Mouse (Mus musculus) kidney, adult 18-20 months (tissue): ENCODE results near the gene Bclaf3.

Experiments used
- DNase-seq: peaks from one replicate; pipeline ENCODE4 v3.0.0; 2021

Gene Bclaf3

DNA sequence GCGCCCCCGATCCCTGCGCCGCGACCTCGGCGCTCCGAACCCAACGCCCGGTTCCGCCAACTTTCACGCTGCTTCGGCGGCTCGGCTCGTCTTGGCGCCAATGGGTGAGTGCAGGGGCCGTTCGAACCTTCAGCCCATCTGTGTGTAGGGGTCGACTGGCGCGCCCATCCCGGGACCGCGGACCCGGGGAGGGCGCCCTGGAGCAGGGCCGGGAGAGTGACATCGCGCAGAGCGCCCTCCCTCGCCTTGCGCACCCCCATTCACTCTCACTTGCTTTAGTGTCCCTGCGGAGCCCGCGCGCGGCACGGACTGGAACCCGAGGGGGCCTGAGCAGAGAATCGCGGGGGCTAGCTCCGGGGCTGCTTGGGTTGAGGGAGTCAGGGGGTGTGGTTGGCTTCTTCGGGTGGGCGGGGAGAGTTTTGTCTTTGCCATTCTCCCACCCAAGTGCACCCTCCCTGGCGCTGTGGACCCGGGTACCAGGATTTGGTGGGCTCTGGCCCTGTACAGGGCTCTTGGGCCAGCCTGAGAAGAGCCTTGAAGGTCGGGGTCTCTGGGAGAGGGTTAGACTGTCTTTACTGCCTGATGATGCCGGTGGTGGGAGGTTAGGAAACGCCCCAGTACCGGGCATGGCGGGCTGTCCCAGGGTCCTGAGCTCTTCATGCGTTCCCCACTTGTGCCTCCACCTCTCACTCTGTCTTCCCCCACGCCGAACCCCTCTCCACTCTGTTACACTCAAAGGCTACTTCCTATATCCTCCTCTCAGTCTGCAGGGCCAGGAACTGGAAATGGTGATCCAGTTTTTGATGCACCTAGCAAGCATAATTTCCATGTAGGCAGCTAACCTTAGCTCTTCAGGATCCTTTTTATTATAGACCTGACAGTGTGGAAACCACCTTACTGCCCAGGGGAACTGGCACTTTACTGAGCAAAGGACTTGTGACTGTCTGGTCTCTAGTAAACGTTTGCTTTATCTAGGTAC, 101.4 kb downstream of the Bclaf3 start:
- DNase-seq: no peak

DNA sequence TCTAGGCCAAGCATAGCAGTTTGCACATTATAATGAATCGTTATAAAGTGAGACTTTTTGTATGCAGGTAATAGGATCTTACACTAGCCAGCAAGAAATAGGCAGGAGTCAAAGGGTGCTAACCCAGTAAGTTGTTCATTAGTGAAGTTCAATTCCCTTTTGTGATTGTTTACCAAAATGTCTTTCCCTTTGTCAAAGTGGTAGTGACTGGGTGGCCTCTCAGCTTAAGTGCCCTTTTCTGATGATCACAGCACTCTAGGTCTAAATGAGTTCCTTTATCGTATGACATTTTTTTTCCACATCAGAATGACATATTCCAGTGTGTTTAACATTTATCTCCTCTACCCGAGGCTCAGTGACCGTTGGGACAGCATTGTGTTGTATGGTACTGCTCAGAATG, 102.1 kb downstream of the Bclaf3 start:
- no peak for DNase-seq

DNA sequence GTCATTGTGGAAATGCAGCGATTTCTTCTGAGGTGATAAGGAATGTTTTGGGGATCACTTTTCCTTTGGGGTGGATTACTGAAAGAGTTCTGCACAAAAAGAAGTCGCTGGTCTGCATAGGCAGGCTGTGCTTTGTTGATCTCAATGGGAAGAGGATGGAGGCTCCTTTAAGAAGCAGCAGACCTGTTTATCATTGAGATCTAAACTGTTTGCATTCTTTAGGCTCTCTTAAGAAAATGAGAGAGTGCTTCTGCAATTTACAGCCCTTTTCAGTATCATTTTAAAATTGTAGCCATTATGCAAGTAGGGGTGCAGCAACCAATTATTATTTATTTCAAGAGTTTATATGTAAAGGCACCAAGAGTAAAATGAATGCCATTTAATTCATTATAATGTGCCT, 102.7 kb downstream of the Bclaf3 start:
- no peak for DNase-seq

DNA sequence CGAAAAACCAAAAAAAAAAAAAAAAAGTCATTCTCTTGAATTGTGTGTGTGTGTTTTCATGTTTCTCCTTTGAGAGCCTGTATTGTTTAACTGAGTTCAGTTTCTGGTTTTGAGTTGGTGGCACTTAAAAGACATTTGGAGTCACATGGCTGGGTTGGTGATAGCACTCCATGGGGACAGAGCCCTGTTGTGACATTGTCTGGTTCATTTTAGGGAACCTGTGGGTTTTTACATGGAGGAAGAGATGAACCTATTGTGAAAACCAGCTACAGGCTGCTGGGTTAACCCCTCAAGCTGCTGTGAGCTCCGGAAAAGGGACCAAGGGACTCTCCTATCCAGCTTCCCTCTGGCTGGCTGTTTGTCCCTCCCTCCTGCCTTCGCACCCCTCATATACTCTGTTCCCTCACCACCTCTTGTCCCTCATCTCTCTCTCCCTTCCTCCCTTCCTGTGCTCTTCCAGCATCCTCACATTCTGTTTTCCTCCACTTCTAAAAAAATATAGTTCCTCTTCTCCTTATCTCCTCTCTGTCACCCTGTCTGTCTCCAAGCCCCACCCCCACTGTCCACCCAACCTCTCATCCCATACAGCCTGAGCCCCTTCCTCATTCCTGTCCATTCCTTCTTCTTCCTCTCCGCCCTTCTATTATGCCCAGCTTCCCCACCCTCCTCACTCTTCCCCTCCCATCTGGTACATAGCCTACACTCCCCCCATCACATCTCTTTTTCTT, 112.2 kb downstream of the Bclaf3 start:
- DNase-seq: no peak

DNA sequence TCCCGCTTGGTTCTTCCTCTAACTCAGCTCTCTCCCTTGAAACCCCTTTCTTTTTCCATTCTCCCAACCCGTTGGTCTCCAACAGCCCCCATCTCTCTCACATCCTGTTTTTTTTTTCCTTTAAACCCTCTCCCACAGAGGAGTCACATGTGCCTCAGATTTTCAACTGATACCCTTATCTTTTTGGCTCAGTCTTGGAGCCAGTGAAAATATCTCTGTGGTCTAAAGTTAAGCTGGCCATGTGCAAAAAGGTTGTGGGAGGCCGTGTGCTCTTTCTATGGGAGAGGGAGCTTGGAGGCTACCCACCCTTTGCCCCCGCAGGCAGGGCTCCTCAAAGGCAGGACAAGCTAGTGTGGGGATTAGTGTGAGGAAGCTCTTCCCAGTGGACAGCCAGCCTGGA, 113.5 kb downstream of the Bclaf3 start:
- no peak for DNase-seq
